Mouse (Mus musculus) liver, embryonic 14.5 days (tissue): ENCODE data around the gene Myo18a. TPM values are rescaled to one million over a fixed set of nuclear protein-coding genes. Genes with fewer than 3 reads are reported as not detected.
A peak's percentile ranks its signal among the peaks of the same experiment; 100 is the strongest.

Source experiments
- ATAC-seq: fragments of 200-750 bp; cut with Nextera tagmentation; 2 replicates; pipeline ENCODE4 v1.8.0; 2017; ENCODE audit warnings: moderate number of reproducible peaks, mild to moderate bottlenecking, moderate library complexity; ENCODE audit not compliant: insufficient read depth
- DNase-seq, 3 experiments: peaks; one replicate each; pipeline ENCODE4 v3.0.0-alpha.2; 2012 to 2013; ENCODE audit warnings: low read depth in 3 of 3, low spot score in 3 of 3
- H3K27ac ChIP-seq: fragments of 300-500 bp; sonication (generic); 2 replicates; pipeline ENCODE4 v1.5.1; 2014; ENCODE audit warnings: moderate library complexity, mild to moderate bottlenecking, control low read depth, inconsistent platforms
- H3K27me3 ChIP-seq: fragments of 300-500 bp; sonication (generic); 2 replicates; pipeline ENCODE4 v1.6.1; 2014; ENCODE audit warnings: mild to moderate bottlenecking, low read length, moderate library complexity; ENCODE audit not compliant: control insufficient read depth, insufficient read depth
- H3K36me3 ChIP-seq: fragments of 300-500 bp; sonication (generic); replicated peaks from 2 replicates; pipeline ENCODE4 v1.6.1; 2014; ENCODE audit warnings: low read depth; ENCODE audit not compliant: control insufficient read depth, insufficient read depth
- H3K4me1 ChIP-seq, 2 experiments: fragments of 200-500 bp in 1 of 2; fragments of 300-500 bp in 1 of 2; sonication (generic) in 1 of 2; replicated peaks; 2 replicates each; pipeline ENCODE4 v1.6.1; 2012 to 2014; ENCODE audit warnings: antibody characterized with exemption in 1 of 2, inconsistent platforms in 1 of 2, low read length in 1 of 2; ENCODE audit not compliant: control insufficient read depth in 2 of 2, insufficient read depth in 2 of 2
- H3K4me2 ChIP-seq: fragments of 300-500 bp; sonication (generic); 2 replicates; pipeline ENCODE4 v1.6.1; 2014; ENCODE audit warnings: low read depth, mild to moderate bottlenecking, control low read depth, moderate library complexity
- H3K4me3 ChIP-seq, 2 experiments: fragments of 200-500 bp in 1 of 2; fragments of 300-500 bp in 1 of 2; sonication (generic) in 1 of 2; 2 replicates each; pipeline ENCODE4 v1.5.1; 2012 to 2014; ENCODE audit warnings: low read depth in 2 of 2, low read length in 2 of 2, mild to moderate bottlenecking in 2 of 2, control low read depth in 1 of 2, inconsistent platforms in 1 of 2, moderate library complexity in 1 of 2; ENCODE audit not compliant: insufficient read depth in 1 of 2
- H3K9ac ChIP-seq: fragments of 300-500 bp; sonication (generic); replicated peaks from 2 replicates; pipeline ENCODE4 v1.6.1; 2014; ENCODE audit warnings: mild to moderate bottlenecking, control low read depth, moderate library complexity
- H3K9me3 ChIP-seq: fragments of 300-500 bp; sonication (generic); 2 replicates; pipeline ENCODE4 v1.6.1; 2016; ENCODE audit warnings: low read length, mixed read lengths; ENCODE audit not compliant: control insufficient read depth
- CTCF ChIP-seq: IDR thresholded peaks from 2 replicates; pipeline ENCODE4 v1.5.1; 2016; ENCODE audit warnings: antibody characterized with exemption, low read depth, control low read depth
- EP300 ChIP-seq: IDR thresholded peaks from 2 replicates; pipeline ENCODE4 v1.6.1; 2016; ENCODE audit warnings: antibody characterized with exemption, low read depth
- WGBS: fragments of 180-500 bp; shearing (Covaris S2); extraction: QIAGEN DNeasy Blood & Tissue Kit; methylation state at CpG from one replicate; pipeline ENCODE4 v1.1.7; 2014; ENCODE audit not compliant: insufficient replicate concordance; 5-methylcytosine and 5-hydroxymethylcytosine counted together
- polyA plus RNA-seq, 2 experiments: library from polyadenylated mRNA; depleted of rRNA in 1 of 2; stranded (reverse) in 1 of 2; unstranded in 1 of 2; fragments of >200 nt; fragmentation: Nextera tagmentation in 1 of 2; extraction: Ambion mirVana in 1 of 2; gene quantifications; 2 replicates each; pipeline versions ENCODE4 v1.2.1 to v1.2.3; 2012 to 2014

Gene Myo18a
- polyA plus RNA-seq, 2 experiments = 13.5 to 15.4 TPM

DNA sequence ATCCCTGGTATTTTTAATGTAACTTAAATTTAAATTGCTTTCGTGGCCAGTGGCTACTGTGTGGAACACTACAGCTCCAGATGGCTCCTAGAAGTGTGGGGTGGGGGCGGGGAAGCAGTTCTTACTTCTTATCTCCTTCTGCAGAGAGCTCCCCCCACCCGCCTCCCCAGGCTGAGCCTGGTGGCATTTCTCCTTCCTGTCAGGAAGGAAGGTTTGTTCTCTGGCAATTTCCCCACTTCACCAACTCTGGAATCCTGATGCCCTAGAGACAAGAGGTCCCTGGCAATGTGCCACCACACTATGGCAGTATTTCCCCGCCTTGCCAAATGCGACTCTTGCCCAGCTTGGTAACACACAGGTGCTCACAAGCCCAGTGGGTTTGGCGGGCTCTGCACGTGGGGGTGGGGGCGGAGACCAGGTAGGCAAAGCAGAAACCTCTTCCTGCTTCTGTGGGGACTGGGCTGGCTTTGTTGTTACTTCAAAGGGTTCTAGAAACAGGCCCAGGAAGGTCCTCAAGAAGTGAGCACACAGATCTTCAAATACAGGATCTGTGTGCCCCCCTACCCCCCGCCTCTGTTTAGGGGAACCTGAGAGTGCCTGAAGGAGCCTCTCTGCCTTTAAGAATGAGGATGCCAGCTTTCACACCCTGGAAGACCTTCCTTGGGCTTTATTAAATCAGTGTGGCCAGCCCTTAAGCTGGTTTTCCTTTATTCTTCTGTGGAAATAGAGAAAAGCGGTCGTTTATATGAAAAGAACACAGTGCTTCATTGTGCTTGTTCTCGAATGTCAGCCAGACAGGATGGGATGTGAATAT lies 28.9 kb downstream of the Myo18a start:
- H3K4me3 ChIP-seq = no peak overlapping the region

DNA sequence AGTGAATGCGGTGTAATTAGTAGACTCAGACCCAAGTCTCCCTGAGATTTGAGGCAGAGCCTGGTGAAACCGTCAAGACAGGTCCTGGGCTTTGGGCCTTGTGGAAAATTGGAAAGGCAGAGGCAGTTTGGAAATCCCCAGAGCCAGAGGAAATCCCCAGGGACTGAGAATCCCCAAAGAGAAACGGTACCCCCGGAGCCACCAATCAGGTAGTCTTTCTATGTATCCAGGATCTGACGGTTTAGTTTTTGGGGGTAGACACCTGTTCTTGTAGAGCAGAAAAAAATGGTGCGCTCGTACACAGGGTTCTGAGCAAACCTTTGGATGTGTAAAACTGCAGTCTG lies 29.5 kb downstream of the Myo18a start:
- peak overlapping the region; percentile 92; the same call in 1 of the 2 replicates for H3K4me2 ChIP-seq
- H3K4me3 ChIP-seq = no peak overlapping the region
- H3K36me3 ChIP-seq = no peaks in the 10 kb centered on the region
- TF ChIP-seq CTCF (no peak), EP300 (no peak)
- peaks cover 33 to 45% of the 10 kb centered on the region in 2 experiments for H3K4me1 ChIP-seq
- 64% methylated on average over 7 of the region's 7 CpGs for WGBS
- ATAC-seq = no peak
- H3K9ac ChIP-seq = no peak overlapping the region
- H3K27ac ChIP-seq = peak overlapping the region; percentile 30
- no peaks in the 10 kb centered on the region for H3K9me3 ChIP-seq
- no peak for DNase-seq
- H3K27me3 ChIP-seq = no peaks in the 10 kb centered on the region

More for the DNA sequence above, 28.9 kb downstream of the Myo18a start:
- H3K27ac ChIP-seq = peak overlapping the region; percentile 30
- no peaks in the 10 kb centered on the region for H3K9me3 ChIP-seq
- ATAC-seq (peak; percentile 71), DNase-seq (peak in 2 of 3 experiments; percentile 55 to 57)
- H3K27me3 ChIP-seq = no peaks in the 10 kb centered on the region
- WGBS = 16% methylated on average over 12 of the region's 12 CpGs
- peak overlapping the region; percentile 49 for H3K9ac ChIP-seq
- H3K36me3 ChIP-seq = no peaks in the 10 kb centered on the region
- TF ChIP-seq CTCF (no peak), EP300 (peak; percentile 46)
- H3K4me1 ChIP-seq = peaks cover 33 to 50% of the 10 kb centered on the region in 2 experiments
- H3K4me2 ChIP-seq = peak overlapping the region; percentile 49

DNA sequence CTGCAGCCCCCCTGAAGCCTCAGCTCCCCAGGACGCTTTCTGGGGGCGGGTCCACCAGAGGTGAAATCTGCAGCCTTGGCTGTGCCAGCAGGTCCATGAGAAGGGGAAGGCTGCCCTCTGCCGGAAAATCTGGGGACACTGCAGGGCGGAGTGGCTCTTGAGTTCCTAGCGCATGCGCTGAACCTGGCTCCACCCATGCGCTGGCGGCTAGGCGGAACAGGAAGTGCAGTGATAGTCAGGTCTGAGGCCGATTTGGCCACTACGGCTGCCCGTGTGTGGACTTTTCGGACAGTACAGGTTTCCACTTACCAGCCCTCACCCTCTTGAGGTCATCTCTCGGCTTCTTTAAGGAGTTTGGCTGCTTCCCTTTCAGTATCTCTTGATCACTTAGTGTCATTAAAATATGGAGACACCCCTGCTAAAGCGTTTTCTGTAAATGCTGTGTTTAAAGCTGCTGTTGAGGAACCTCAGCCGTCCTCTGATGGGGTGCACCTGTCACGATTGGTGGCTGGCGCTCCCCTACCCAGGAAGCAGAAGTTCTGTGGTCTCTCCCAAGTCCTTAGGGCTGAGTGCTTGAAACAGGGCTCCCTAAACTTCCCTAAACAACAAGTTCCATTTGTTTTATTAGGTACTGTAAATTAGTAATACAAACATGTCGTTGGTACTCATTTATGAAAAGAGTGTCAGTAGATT lies 30.3 kb downstream of the Myo18a start:
- peak overlapping the region; percentile 82 for H3K9ac ChIP-seq
- H3K4me3 ChIP-seq = peak overlapping the region; percentile 58 to 60
- ATAC-seq = peak; percentile 81
- no peaks in the 10 kb centered on the region for H3K36me3 ChIP-seq
- H3K27ac ChIP-seq = peak overlapping the region; percentile 77
- TF ChIP-seq CTCF (peak; percentile 100), EP300 (no peak)
- peak; percentile 93 to 94 (median 94) for DNase-seq
- peak overlapping the region; percentile 92 for H3K4me2 ChIP-seq
- H3K27me3 ChIP-seq = no peaks in the 10 kb centered on the region
- 2% methylated on average over 19 of the region's 19 CpGs for WGBS
- H3K9me3 ChIP-seq = no peaks in the 10 kb centered on the region
- peaks cover 30 to 38% of the 10 kb centered on the region in 2 experiments for H3K4me1 ChIP-seq

DNA sequence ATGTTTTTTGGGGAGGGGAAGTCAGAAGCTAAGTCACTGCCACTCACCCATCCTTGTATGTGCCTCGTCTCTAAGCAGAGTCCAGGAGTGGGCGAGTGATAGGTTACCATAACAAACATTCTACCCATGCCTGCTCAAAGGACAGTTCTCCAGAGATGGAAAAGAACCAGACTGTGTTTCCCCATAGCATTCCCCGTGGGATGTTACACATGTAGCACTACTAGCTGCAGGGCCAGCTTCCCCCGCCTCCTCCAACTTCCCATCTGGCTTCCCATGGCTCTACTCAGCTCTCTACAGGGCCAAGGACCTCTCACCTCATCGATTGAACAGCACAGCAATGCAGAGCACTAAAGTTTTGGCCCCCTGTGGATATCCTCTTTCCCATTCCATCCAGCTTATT lies 32.2 kb downstream of the Myo18a start:
- no peak for TF ChIP-seq CTCF
- H3K36me3 ChIP-seq = no peaks in the 10 kb centered on the region
- no peak overlapping the region for H3K4me2 ChIP-seq
- H3K4me3 ChIP-seq = no peak overlapping the region
- H3K27ac ChIP-seq = no peak overlapping the region
- ATAC-seq (no peak), DNase-seq (no peak)
- H3K9ac ChIP-seq = no peak overlapping the region
- H3K9me3 ChIP-seq = no peaks in the 10 kb centered on the region
- peaks cover 26 to 30% of the 10 kb centered on the region in 2 experiments for H3K4me1 ChIP-seq
- 67% methylated on average over 5 of the region's 5 CpGs for WGBS
- no peaks in the 10 kb centered on the region for H3K27me3 ChIP-seq

DNA sequence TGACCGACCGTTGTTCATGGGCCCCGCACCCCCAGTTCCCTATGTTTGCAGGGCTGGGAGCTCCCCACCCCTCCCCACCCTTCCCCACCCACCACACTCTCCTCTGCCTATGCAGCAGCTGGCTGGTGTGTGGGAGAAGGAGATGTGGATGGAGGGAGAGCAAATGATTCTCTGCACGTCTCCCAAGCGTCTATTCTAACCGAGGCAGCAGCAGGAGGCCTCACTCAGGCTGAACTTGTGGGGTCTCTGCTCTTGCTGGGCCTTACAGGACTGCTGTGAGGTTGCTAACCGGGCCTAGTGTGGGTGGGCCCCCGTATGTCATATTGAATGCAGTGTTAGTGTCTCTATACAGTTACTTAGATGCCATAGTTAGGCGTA lies 37.4 kb downstream of the Myo18a start:
- H3K4me2 ChIP-seq = peak overlapping the region; percentile 57
- TF ChIP-seq CTCF (no peak), EP300 (no peak)
- no peak overlapping the region for H3K4me3 ChIP-seq
- H3K36me3 ChIP-seq = no peaks in the 10 kb centered on the region
- 68% methylated on average over 9 of the region's 9 CpGs for WGBS
- no peak overlapping the region for H3K9ac ChIP-seq
- no peak overlapping the region for H3K27ac ChIP-seq
- ATAC-seq (no peak), DNase-seq (no peak)
- H3K27me3 ChIP-seq = no peaks in the 10 kb centered on the region
- H3K9me3 ChIP-seq = no peaks in the 10 kb centered on the region
- H3K4me1 ChIP-seq = peaks cover 14 to 17% of the 10 kb centered on the region in 2 experiments
